Mouse (Mus musculus) gonadal fat pad, adult 2 months (tissue): ENCODE data around the gene Nrp2. TPM values are rescaled to one million over a fixed set of nuclear protein-coding genes. Genes with fewer than 3 reads are reported as not detected.

Experiments used
- DNase-seq: peaks from one replicate; pipeline ENCODE4 v3.0.0-alpha.2; 2012; ENCODE audit warnings: low read depth
- polyA plus RNA-seq: library from polyadenylated mRNA; depleted of rRNA; stranded (reverse); fragments of >200 nt; gene quantifications from 2 replicates; pipeline ENCODE4 v1.2.3, GENCODE M21; 2012

Nrp2 gene
- polyA plus RNA-seq, 1 experiment, result 13.0 TPM

GRCm38 (mm10) chr1:62704889-62705516 is 1.9 kb downstream of the Nrp2 start:
- DNase-seq, result no peak

GRCm38 (mm10) chr1:62705517-62705981 is 2.5 kb downstream of the Nrp2 start:
- DNase-seq, result no peak

- no peak for DNase-seq
Observed at GRCm38 (mm10) chr1:62706085-62707021, 3.3 kb downstream of the Nrp2 start.

DNA sequence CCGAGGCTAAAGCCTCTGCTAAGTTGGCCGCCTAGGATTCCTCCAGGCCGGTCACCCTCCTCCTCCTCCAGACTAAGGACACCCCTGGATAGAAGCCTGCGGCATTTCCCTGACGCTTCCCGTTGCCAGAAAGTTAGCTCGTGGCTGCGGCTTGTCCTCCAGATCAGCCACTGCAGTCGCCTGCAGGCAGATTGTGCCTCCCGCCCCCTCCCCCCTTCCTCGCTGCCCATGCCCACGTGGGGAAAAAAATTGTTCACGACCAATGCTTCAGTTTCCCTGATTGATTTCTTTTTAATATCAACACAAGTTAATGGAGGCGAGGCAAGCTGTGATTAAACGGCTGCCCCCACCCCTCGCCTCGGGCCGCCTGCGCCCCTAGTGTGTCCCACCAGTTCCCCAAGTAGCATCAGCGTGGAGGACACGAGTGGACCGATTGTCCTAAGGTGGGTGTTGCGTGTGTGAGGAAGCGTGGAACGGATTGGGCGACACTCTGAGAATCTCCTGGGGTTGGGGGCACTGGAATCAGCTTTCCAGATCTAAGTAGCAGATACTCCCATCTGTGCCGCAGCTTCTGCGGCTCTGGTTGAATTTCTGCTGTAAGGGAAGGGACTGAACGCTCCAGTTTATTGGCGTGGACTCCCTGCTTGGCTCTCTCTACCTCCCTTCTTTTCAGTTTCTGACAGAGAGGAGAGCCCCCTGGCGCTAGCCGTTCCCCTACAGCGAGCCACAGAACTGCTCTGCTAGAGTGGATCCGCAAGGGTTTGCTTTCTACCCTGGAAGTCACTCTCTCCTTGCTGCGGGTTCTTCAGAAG is 4.2 kb downstream of the Nrp2 start:
- no peak for DNase-seq

- no peak for DNase-seq
Observed at GRCm38 (mm10) chr1:62707913-62708860, 5.1 kb downstream of the Nrp2 start.

DNA sequence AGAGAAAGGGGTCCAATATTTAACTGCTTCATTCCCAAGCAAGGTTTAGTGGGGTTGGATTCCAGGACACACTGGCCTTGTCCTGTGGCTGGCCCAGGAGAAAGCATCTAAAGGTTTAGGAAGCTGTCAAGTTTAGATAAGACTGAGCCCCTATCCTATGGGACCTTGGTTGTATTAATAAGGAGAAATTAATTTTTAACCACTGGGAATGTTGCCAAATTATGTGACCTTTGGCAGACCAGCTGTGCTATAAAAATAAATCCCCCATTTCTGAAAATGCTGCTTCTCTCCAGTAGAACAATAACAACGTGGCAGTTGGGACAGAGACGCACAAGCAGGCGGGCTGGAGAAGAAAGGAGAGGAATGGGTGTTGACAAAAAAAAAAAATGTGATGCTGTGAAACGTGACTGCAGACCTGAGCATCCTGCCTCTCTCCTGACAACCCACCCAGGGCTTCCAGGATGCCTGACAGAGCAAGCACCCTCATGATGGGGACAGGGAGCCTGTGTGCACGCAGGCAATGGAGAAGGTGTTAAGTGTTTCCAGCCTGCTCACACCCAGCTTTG is 6.8 kb downstream of the Nrp2 start:
- DNase-seq, result no peak

- DNase-seq, result no peak
Observed at GRCm38 (mm10) chr1:62713021-62713676, 10.1 kb downstream of the Nrp2 start.

DNA sequence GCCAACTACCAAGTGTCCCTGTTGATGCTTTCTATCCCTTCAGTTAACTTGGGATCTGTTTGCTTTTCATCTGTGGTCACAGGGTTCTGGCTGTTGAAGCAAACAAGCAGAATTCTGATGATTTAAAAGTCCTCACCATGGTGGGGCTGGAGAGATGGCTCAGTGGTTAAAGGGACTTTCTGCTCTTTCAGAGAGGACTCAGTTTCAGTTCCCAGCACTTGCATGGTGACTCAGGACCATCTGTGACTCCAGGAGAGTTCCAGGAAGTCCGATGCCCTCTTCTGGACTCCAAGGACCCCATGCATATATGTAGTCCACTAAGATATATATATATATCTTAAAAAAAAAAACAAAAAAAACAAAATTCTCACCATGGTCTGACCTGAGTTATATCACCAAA is 11.9 kb downstream of the Nrp2 start:
- DNase-seq, result no peak

GRCm38 (mm10) chr1:62715692-62716091 is 12.6 kb downstream of the Nrp2 start:
- DNase-seq, result no peak

DNA sequence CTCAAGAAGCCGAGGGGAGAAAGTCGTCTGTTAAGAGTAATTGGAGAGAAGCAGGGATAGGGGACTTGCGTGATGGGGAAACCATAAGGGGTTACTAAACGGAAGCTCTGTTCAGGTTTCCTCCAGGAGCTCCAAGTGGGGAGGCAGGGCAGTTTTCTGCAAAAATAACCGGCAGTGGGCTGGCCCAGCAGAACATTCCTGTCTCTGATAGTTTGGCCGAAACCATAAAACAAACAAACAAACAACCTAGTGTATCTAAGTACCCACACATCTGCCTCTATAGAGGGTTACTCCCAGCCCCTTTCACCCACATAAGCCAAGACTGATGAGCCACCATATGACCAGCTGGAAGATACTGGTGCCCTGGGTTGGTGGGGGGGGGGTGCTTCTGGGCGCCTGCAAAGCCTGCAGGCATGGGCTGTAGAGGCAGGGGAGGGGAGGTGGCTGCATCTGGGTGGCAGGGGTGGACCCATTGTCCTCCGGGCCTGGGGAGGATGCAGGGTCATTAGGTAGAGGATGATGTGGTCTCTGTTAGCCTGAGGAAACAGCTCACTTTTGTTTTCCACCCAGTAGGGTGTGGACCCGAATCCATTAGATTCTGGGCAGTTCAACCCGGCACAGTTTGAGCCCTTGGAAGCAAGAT is 13.9 kb downstream of the Nrp2 start:
- no peak for DNase-seq

DNA sequence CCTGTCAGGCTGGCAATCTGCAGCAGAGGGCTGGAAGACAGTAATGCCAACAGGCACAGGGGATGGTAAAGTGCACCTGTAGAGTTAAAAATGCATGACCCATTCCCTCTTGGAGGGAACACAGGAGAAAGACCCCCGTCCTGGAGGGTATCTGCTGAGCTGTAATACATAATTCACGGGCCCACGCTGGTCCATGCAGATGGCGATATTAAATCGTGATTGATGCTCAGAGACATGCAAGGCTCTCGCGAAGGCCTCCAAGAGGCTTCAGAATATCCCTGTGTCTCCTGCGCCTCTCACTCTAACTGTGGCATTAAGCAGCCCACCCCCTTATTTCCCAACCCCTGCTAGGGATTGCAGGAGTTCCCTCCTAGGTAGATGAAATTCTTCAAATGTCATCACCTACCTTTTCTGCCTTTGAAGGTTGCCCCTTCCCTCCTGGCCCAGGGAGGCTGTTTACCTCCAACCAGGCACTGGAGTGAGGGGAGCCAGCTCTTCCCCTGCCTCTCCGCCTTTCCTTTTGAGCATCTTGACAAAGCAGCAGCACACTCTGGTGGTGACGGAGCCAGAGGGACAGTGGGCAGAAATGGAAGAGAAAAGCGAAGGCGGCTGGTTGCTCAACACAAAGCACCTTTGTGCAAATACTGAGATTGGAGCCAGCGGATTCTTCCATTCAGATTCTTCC is 14.6 kb downstream of the Nrp2 start:
- DNase-seq, result no peak

DNA sequence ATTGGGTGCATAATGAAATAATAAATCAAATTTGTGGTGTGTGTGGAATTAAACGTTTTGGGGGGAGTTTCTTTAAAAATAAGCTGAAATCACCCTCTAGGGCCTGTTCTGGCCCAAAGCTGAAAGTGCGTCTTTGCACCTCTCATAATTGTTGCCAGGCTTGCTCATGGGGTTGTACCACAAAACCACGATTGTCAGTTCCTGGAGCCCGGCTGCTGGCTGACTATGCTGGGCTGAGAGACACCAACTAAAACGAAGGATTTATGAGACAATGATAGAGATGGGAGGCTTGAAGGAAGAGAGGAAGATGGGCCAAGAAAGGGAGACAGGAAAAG is 15.1 kb downstream of the Nrp2 start:
- no peak for DNase-seq

GRCm38 (mm10) chr1:62718750-62719149 is 15.7 kb downstream of the Nrp2 start:
- DNase-seq, result no peak

- DNase-seq, result no peak
Observed at GRCm38 (mm10) chr1:62719770-62720169, 16.7 kb downstream of the Nrp2 start.

- DNase-seq, result no peak
Observed at GRCm38 (mm10) chr1:62720176-62720575, 17.1 kb downstream of the Nrp2 start.

GRCm38 (mm10) chr1:62720727-62721705 is 17.9 kb downstream of the Nrp2 start:
- no peak for DNase-seq

DNA sequence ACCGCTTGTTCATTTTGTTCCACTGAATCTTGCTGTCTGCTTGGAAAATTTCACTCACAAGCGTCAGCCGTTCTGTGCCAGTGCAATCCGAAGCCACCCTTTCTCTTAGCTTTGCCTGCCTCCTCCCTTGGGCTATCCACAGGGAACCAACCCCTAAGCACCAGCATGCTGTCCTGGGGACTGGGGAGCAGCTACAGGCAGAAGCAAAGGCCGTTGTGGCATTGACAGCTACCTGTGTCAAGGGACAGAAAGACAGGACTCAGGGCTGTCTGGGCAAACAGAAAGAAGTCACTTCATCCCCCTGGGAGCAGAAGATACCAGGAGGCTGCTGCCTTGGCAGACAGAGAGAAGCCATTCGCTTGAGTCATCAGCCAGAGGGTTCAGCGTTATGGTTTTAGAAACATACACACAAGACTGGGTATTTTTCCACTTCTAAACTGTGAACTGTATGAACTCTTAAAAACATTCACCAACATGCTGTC is 18.7 kb downstream of the Nrp2 start:
- DNase-seq, result no peak

GRCm38 (mm10) chr1:62722526-62722925 is 19.4 kb downstream of the Nrp2 start:
- DNase-seq, result no peak
